Mouse (Mus musculus) testis, adult 2 months (tissue): Measurements from ENCODE around the gene Rad51b.

Experiments
- CTCF ChIP-seq: fragments of 200-500 bp; IDR thresholded peaks from 2 replicates; pipeline ENCODE4 v1.5.1; 2012; ENCODE audit warnings: low read depth, mild to moderate bottlenecking, inconsistent platforms, low read length, moderate library complexity; ENCODE audit not compliant: control insufficient read depth, insufficient read depth, insufficient replicate concordance
- POLR2A ChIP-seq: fragments of 200-500 bp; IDR thresholded peaks from 2 replicates; pipeline ENCODE4 v1.6.1; 2012; ENCODE audit warnings: low read depth, mild to moderate bottlenecking, inconsistent platforms, low read length, moderate library complexity; ENCODE audit not compliant: control insufficient read depth

- TF ChIP-seq CTCF = no peak
- no peak for TF ChIP-seq POLR2A
These were observed 563.1 kb downstream of the Rad51b start for GRCm38 (mm10) chr12:79860248-79860555.
